Mouse (Mus musculus) heart, adult 2 months (tissue): ENCODE results near the gene 9930022D16Rik.

Experiments
- CTCF ChIP-seq: fragments of 200-600 bp; IDR thresholded peaks from 2 replicates; pipeline ENCODE4 v1.8.1; 2022; ENCODE audit warnings: antibody characterized with exemption, mild to moderate bottlenecking, moderate library complexity
- POLR2A ChIP-seq: fragments of 200-500 bp; IDR thresholded peaks from 2 replicates; pipeline ENCODE4 v1.6.1; 2011; ENCODE audit warnings: mild to moderate bottlenecking, low read depth, low read length, control low read depth; ENCODE audit not compliant: insufficient read depth

DNA sequence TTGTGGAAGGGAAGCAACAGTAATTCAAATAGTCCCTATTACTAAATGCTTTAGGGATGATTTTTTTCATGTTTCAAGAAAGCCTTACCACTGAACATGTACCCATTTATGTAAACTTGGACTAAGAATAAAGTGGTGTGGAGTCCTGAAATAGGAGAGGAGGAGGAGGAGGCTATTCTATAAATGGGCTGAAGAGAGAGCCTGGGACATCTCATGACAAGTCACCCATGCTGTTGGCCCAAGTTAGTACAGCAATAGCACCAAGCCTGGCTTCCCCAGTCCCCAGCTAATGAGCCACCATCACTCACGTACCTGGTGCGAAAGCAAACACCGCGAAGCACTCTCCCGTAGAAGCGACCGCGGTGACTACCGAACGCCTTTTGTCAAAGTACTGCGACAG lies 44.4 kb downstream of the 9930022D16Rik start:
- TF ChIP-seq CTCF, result no peak
- no peak for TF ChIP-seq POLR2A
